Mouse (Mus musculus) heart, embryonic 14.5 days (tissue): ENCODE results near the gene Rptor. TPM values are rescaled to one million over a fixed set of nuclear protein-coding genes. Genes with fewer than 3 reads are reported as not detected.

Experiments used
- ATAC-seq: fragments of 200-750 bp; cut with Nextera tagmentation; 2 replicates; pipeline ENCODE4 v1.8.0; 2017; ENCODE audit warnings: low read depth, moderate TSS enrichment; ENCODE audit not compliant: insufficient number of reproducible peaks, insufficient read depth, low FRiP score
- H3K27ac ChIP-seq, 2 experiments: fragments of 200-500 bp in 1 of 2; fragments of 300-500 bp in 1 of 2; sonication (generic) in 1 of 2; replicated peaks in 1 of 2; 2 replicates each; pipeline ENCODE4 v1.5.1; 2012 to 2014; ENCODE audit warnings: low read depth in 2 of 2, low read length in 2 of 2, control low read depth in 1 of 2, mild to moderate bottlenecking in 1 of 2, mixed read lengths in 1 of 2; ENCODE audit not compliant: control insufficient read depth in 1 of 2, insufficient read depth in 1 of 2
- H3K27me3 ChIP-seq: fragments of 300-500 bp; sonication (generic); 2 replicates; pipeline ENCODE4 v1.6.1; 2014; ENCODE audit warnings: mild to moderate bottlenecking, low read length, control low read depth; ENCODE audit not compliant: control insufficient read depth, insufficient read depth
- H3K36me3 ChIP-seq: fragments of 300-500 bp; sonication (generic); 2 replicates; pipeline ENCODE4 v1.6.1; 2014; ENCODE audit warnings: mild to moderate bottlenecking, control low read depth, low read length, mixed read lengths; ENCODE audit not compliant: control insufficient read depth, insufficient read depth
- H3K4me1 ChIP-seq, 2 experiments: fragments of 200-500 bp in 1 of 2; fragments of 300-500 bp in 1 of 2; sonication (generic) in 1 of 2; 2 replicates each; pipeline ENCODE4 v1.6.1; 2012 to 2014; ENCODE audit warnings: low read length in 2 of 2, control low read depth in 1 of 2, mixed read lengths in 1 of 2; ENCODE audit not compliant: control insufficient read depth in 2 of 2, insufficient read depth in 2 of 2
- H3K4me2 ChIP-seq: fragments of 300-500 bp; sonication (generic); 2 replicates; pipeline ENCODE4 v1.6.1; 2014; ENCODE audit warnings: mild to moderate bottlenecking, low read length
- H3K4me3 ChIP-seq, 2 experiments: fragments of 200-500 bp in 1 of 2; fragments of 300-500 bp in 1 of 2; sonication (generic) in 1 of 2; 2 replicates each; pipeline ENCODE4 v1.5.1; 2012 to 2014; ENCODE audit warnings: low read length in 2 of 2, mild to moderate bottlenecking in 2 of 2, control low read depth in 1 of 2, low read depth in 1 of 2, moderate library complexity in 1 of 2; ENCODE audit not compliant: control insufficient read depth in 1 of 2, insufficient read depth in 1 of 2
- H3K9ac ChIP-seq: fragments of 300-500 bp; sonication (generic); 2 replicates; pipeline ENCODE4 v1.6.1; 2014; ENCODE audit warnings: mild to moderate bottlenecking, low read length
- H3K9me3 ChIP-seq: fragments of 300-500 bp; sonication (generic); 2 replicates; pipeline ENCODE4 v1.6.1; 2016; ENCODE audit warnings: low read length, control low read depth; ENCODE audit not compliant: control insufficient read depth
- WGBS: fragments of 180-500 bp; shearing (Covaris S2); extraction: QIAGEN DNeasy Blood & Tissue Kit; methylation state at CpG from one replicate; pipeline ENCODE4 v1.1.7; 2014; 5-methylcytosine and 5-hydroxymethylcytosine counted together
- polyA plus RNA-seq: library from polyadenylated mRNA; unstranded; fragments of >200 nt; fragmentation: Nextera tagmentation; extraction: Ambion mirVana; gene quantifications from 2 replicates; pipeline ENCODE4 v1.2.1, GENCODE M21; 2014

The Rptor gene
- polyA plus RNA-seq, 1 experiment from 2014 or later: 11.2 TPM

DNA sequence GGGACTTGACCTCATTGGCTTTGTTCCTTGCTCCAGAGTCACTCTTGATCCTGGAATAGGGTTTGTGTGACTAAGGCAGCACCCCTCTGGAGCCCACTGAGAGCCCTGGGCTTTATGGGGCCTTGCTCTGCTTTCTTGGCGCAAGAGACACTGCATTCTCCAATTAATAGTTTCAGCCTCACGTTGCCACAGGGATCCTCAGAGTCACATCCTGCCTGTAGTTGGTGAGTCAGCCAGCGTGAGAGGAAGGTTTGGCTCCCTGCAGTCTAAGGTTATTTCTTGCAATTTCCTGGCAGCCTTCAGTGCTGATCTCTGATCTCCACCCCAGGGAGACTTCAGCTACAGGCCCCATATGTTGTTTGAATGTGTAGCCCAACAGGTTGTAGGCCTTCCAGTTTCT lies 174.5 kb downstream of the Rptor start:
- Histone ChIP-seq H3K27ac (0 out of 4 replicates have a peak overlapping the region, but pooled peaks have one; percentile 6 to 12), H3K27me3 (no peaks in the 10 kb centered on the region)

DNA sequence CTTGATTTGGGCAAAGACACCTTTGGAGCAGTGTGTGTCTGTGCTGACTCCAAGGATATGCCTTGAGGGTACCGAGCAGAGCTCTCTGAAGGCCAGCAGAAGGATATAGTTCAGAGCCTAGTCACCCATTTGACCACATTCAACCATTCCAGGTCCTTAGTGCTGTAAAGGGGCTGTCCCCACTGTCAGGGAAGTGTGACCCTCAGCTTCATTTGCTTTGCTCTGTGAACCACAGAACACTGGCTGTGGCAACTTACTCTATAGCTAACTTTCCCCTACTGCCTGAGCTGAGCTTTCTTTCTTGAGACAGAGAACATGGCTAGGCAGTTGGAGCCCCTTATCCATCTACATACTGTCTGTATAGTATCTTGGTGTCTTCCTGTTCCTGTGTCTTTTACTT lies 175.2 kb downstream of the Rptor start:
- Histone ChIP-seq H3K9me3 (peaks cover 11% of the 10 kb centered on the region), H3K9ac (no peak overlapping the region), H3K36me3 (peaks cover 17% of the 10 kb centered on the region; the same call in 1 of the 2 replicates), H3K27me3 (no peaks in the 10 kb centered on the region), H3K4me2 (no peak overlapping the region), H3K4me3 (no peak overlapping the region), H3K27ac (no peak overlapping the region), H3K4me1 (0 out of 4 replicates have a peak, but pooled peaks cover 0 to 4% of the 10 kb centered on the region in 2 experiments)
- WGBS: 96% methylated on average over 1 of the region's 1 CpGs
- no peak for ATAC-seq

More for the DNA sequence above, 174.5 kb downstream of the Rptor start:
- H3K4me1 ChIP-seq: 0 out of 4 replicates have a peak, but pooled peaks cover 0 to 4% of the 10 kb centered on the region in 2 experiments
- H3K36me3 ChIP-seq: peaks cover 17% of the 10 kb centered on the region; the same call in 1 of the 2 replicates
- H3K9me3 ChIP-seq: peaks cover 11% of the 10 kb centered on the region
- no peak overlapping the region for H3K4me3 ChIP-seq
- H3K9ac ChIP-seq: no peak overlapping the region
- no peak overlapping the region for H3K4me2 ChIP-seq
- no peak for ATAC-seq
- WGBS: 58% methylated on average over 3 of the region's 3 CpGs

DNA sequence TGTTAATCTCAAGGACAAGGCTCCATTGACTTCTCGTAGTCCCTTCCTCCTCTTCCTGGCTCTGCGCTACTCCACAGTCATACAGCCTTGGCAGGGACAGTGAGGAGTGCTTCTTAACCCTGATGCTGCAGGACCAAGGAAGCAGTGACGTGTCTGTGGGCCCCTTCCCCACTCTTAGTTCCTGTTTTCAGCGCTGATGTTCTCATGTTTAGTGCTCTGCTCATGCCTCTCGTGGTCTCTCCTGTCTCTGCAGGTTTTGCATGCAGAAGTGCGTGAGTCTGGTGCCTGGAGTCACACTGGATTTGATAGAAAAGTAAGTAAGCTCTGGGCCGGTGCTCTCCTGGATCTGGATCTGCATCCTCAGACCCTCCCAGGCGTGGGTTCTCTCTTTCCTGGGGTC lies 177.6 kb downstream of the Rptor start:
- WGBS: 85% methylated on average over 8 of the region's 8 CpGs
- no peak overlapping the region for H3K4me2 ChIP-seq
- no peak for ATAC-seq
- no peak overlapping the region for H3K27ac ChIP-seq
- H3K27me3 ChIP-seq: no peaks in the 10 kb centered on the region
- peaks cover 5 to 16% of the 10 kb centered on the region in 2 experiments for H3K4me1 ChIP-seq
- no peak overlapping the region for H3K9ac ChIP-seq
- peaks cover 17% of the 10 kb centered on the region; the same call in 1 of the 2 replicates for H3K36me3 ChIP-seq
- peaks cover 11% of the 10 kb centered on the region for H3K9me3 ChIP-seq
- no peak overlapping the region for H3K4me3 ChIP-seq

DNA sequence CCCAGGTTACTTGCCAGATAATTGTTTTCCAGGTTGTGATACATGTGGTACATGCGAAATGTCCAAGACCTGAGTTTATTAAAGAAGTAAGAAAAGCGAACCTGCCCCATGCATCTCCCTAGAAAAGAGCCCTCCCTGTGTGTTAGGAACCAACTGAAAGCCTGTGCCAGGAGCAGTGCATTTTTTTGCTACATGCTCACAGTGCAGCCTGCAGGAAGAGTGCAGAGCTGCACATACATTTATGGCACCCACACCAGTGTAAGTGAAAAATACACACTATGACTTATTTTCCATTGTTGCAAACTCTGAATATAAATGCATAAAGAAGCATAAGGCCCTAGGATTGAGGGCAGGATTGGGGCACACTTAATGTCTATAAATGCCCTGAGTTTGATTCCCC lies 178.5 kb downstream of the Rptor start:
- ATAC-seq: no peak
- peaks cover 2% of the 10 kb centered on the region for H3K9me3 ChIP-seq
- H3K36me3 ChIP-seq: peaks cover 17% of the 10 kb centered on the region; the same call in 1 of the 2 replicates
- H3K9ac ChIP-seq: no peak overlapping the region
- no peak overlapping the region for H3K4me2 ChIP-seq
- H3K4me3 ChIP-seq: no peak overlapping the region
- peaks cover 5 to 16% of the 10 kb centered on the region in 2 experiments for H3K4me1 ChIP-seq
- 86% methylated on average over 2 of the region's 2 CpGs for WGBS
- H3K27ac ChIP-seq: no peak overlapping the region
- H3K27me3 ChIP-seq: no peaks in the 10 kb centered on the region

DNA sequence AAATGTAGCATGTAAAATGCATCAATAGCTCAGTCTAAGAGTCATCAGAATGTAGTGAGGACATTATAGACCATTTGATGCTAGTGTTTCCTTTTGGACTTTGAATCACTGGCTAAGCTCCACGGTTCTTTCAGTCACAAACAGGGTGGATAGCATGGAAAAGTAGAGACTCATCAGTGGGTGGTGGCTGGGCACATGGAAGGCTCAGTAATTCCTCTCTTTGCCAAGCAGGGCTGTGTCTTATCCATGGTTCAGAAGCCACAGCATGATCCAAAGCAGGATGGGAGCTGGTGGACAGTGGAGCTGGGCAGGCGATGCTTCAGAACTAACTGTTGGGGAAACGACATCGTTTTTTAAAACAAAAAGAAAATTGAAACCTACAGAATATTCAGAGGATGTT lies 179.0 kb downstream of the Rptor start:
- no peak for ATAC-seq
- no peak overlapping the region for H3K4me2 ChIP-seq
- H3K36me3 ChIP-seq: peaks cover 17% of the 10 kb centered on the region; the same call in 1 of the 2 replicates
- H3K4me1 ChIP-seq: peaks cover 5 to 16% of the 10 kb centered on the region in 2 experiments
- H3K9ac ChIP-seq: no peak overlapping the region
- no peaks in the 10 kb centered on the region for H3K27me3 ChIP-seq
- 89% methylated on average over 4 of the region's 4 CpGs for WGBS
- H3K4me3 ChIP-seq: no peak overlapping the region
- H3K27ac ChIP-seq: no peak overlapping the region
- no peaks in the 10 kb centered on the region for H3K9me3 ChIP-seq

DNA sequence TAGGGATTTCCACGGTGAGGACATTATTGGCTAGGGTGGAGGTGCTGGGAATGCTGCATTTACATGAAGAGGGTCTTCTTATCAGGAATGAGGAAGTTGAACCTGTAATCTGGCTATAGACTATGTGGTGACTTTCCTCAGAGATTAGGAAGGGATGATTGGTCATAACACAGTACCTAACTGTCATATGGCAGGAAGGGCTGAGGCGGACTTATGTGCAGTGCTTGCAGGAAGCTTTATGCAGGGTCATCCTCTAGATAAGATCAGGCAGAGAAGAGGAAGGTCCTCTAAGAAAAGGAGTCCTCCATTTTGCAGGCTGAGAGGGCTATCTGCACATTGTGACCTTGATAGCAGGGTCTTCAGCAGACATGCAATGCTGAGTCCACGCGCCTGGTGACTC lies 180.9 kb downstream of the Rptor start:
- no peak overlapping the region for H3K4me2 ChIP-seq
- H3K9ac ChIP-seq: no peak overlapping the region
- 70% methylated on average over 4 of the region's 4 CpGs for WGBS
- H3K27ac ChIP-seq: no peak overlapping the region
- peaks cover 17% of the 10 kb centered on the region; the same call in 1 of the 2 replicates for H3K36me3 ChIP-seq
- H3K9me3 ChIP-seq: no peaks in the 10 kb centered on the region
- H3K4me1 ChIP-seq: peaks cover 5 to 12% of the 10 kb centered on the region in 2 experiments
- no peaks in the 10 kb centered on the region for H3K27me3 ChIP-seq
- no peak overlapping the region for H3K4me3 ChIP-seq
- ATAC-seq: no peak

DNA sequence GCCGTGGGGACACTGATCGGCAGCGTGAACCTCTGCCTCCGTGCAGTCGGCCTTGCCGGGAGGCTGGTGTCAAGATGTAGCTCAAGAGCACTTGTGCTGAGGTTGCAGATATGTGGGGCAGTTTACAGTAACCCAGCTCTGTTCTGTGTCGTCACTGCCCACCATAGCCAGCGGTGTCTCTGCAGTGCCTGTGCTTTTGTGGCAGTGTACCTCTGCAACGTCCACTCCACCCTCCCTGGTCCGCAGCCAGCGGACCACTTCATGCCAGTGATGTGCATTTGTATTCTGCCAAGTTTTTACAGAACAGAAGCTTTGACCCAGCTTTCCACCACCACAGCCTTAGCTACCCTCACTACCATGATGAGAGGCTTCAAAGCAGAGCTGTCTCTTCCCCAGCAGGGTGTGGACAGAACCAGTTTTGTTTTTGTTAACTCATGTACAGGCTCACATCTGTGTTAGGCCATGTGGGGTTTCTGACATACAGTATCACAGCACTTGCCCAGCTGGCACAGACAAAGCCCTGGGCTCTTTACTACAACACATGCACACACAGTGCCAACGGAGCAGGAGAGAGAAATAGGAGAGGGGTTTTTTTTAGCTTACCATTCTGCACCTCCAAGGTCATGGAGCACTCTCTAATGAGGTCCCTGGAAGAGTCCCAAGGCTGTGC lies 182.1 kb downstream of the Rptor start:
- Histone ChIP-seq H3K9ac (no peak overlapping the region), H3K27ac (peak overlapping the region in 1 of 2 experiments; percentile 42; a peak in 1 of 4 replicates), H3K9me3 (no peaks in the 10 kb centered on the region), H3K4me3 (no peak overlapping the region), H3K4me1 (peaks cover 5 to 12% of the 10 kb centered on the region in 2 experiments), H3K36me3 (peaks cover 17% of the 10 kb centered on the region; the same call in 1 of the 2 replicates), H3K4me2 (no peak overlapping the region), H3K27me3 (no peaks in the 10 kb centered on the region)
- ATAC-seq: no peak
- WGBS: 75% methylated on average over 12 of the region's 12 CpGs
